Mouse (Mus musculus) cerebellum, adult 11-12 months (tissue): ENCODE results near the gene Slc24a4.

Experiments used
- DNase-seq: peaks from one replicate; pipeline ENCODE4 v3.0.0; 2022

The Slc24a4 gene

DNA sequence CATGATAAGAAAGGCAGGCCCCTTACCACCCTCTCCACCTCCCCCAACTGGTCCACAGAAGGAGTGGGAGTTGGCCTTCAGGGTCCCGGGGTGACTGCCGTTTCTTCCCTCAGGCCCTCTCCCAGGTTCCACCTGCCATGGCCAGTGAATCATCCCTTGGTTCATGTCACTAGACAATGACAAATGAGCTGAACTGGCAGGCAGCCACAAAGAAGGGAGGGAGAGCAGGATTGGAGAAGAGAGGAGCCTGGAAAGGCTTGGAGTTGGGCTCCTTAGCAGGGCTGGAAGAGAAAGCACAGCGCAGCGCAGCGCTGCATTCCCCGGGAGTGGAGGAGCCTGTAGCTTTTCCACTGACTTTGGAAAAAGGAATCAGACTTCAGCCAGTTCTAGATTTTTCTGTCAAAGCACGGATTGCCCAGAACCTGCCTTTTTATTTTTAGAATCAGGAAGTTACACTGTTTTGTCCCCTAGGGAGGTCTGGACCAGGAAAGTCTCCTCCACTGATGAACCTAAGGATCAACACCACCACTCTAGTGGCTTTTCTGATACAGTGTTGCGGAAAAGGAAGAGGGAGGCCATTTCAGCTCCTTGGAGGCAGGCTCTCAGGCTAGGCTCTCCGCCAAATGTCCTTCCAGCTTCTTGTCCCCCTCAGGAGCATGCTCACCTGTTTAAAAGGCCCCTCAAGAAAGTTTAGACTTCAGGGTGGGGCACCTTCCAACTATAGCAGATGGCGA, 158.3 kb downstream of the Slc24a4 start:
- DNase-seq: no peak

- DNase-seq: no peak
Measured at GRCm38 (mm10) chr12:102287904-102288602, 159.5 kb downstream of the Slc24a4 start.

DNA sequence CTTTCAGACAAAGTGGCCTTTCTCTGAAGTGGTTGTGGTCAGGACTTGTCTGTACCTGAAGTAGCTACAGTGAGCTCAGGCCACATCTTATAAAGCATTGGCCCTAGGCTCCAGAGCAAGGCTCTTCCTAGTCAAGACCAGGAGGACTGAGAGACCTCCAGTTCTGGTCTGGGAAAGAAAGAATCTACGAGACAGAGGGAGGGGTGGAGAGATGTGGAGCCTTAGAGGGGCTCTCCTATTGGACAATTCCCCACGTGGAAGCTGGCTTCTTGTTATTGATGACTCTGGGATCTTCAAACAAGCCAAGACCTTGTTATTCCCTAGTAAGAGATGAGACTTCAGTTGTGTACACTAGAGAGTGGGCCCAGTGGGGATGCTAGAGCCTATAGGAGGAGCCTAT, 160.3 kb downstream of the Slc24a4 start:
- no peak for DNase-seq

- DNase-seq: no peak
Measured at GRCm38 (mm10) chr12:102289568-102289967, 161.0 kb downstream of the Slc24a4 start.

- no peak for DNase-seq
Measured at GRCm38 (mm10) chr12:102290662-102291061, 162.1 kb downstream of the Slc24a4 start.

GRCm38 (mm10) chr12:102291686-102292085, 163.2 kb downstream of the Slc24a4 start:
- DNase-seq: no peak

DNA sequence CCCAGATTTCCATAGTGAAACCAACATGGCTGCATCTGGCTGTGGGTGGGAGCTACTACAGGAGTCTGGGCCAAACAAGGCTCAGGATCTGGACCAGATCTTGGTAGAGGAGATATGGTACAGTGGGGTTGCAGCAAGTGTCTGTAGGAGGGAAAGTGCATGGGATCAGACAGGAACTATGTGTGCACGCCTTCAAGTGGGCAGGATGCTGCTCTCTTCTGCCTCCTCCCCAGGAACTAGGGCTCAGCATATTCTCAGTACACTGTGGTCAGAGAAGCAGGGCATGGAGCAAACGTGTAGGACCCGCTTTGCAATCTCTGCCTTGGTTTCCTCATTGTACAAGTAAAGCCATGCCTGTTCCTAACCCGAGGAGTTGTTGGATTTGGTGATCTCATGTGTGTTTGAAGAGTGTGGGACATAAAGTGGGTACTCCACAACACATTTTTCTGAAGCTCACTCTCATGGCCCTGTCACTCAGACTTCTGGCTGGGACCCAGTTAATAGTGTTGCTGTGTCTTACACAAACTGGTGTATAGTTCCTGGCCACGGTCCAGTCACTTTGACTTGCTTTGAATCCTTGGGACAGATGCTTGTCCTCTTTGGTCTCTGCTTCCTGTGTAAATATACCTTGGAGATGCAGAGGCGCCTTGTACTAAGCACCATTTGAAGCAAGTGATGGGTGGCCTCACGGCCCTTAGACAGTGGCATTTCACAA, 164.1 kb downstream of the Slc24a4 start:
- no peak for DNase-seq

DNA sequence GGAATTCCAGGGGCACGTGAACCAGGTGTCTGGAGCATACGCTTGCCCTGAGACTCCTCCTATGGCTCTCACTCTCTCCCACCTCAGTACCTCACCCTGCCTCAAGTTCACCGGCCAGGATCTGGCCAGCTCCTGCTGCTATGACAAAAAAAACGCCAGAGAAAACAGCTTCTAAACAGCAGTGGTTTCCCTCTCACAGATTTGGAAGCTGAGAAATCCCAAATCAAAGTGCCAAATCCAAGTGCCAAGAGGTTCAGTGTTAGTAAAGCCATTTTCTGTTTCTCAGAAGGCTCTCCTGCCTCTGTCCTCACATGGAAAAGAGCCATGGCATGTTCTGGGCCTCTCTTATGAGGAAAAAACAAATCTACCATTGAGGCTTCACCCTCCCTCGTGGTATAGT, 166.1 kb downstream of the Slc24a4 start:
- DNase-seq: no peak

DNA sequence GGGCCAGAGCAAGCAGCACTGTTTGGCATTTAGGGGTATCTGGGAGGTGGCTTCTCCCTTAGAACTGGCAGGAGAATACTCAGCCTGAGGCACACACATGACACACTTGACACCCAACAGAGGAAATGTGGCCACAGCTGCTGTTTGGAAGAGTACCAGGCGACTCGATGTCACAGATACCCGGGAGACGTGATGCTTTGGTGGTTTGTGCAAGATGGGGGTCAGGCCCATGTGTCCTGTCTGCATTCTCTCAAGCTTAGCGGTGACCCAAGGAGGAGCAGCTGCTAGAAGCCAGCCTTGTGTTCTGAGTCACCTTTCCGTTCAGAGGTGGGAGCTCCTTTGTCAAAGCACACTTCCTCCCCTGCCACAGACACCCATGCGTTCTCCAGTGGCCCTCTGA, 166.7 kb downstream of the Slc24a4 start:
- no peak for DNase-seq

GRCm38 (mm10) chr12:102295662-102296061, 167.1 kb downstream of the Slc24a4 start:
- DNase-seq: no peak

DNA sequence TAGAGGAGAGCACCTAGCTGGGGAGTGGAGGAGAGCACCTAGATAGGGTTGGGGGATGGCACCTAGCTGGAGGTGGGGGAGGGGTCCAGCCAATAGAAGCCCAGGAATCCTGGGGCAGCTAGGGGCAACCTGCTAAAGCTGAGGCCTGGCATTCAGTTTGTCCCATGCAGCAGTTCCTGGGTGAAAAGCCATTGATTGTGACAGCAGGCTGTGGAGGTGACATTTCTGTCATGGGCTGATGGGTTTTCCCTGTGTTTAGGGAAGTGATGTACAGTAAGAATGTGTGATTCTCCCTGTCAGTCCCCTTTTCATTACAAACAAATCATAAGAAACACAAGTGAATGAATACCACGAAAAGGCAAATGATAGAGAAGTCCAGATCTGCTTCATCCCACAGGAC, 167.8 kb downstream of the Slc24a4 start:
- DNase-seq: no peak

DNA sequence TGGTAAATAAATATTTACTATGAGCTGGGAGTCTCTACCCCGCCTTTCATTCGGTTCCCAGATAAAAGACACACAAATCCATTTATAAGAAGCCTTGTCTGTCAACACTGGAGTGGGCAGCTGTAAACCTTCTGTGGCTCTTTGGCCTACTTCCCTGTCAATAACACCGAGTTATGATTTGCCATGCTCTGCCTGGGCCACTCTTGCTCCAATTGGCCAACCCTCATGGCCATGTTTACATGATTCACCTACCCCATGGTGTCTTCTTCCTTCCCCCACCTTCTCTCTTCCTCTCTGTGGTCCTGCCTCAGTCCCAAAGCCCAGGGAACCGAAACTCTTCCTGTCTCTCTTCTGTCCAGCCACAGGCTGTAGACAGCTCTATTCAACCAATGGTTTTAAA, 168.4 kb downstream of the Slc24a4 start:
- DNase-seq: no peak

DNA sequence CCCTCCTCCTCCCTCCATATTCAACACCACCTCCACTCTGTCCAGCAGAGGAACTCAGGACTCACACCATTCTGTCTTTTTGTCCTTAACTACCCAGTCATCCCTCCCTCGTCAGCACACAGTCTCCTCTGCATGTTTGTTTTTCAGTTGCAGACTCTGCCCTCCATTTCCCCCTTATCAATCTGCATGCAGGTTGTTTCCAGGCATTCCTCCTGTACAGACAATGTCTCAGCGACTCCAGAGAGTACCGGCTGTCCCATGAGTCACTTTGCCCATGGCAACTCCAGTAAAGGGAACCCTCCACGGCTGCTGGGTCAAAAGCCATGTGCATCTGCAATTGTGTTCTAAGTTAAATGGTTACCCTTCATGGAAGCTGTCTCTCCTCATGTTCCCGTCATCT, 170.7 kb downstream of the Slc24a4 start:
- no peak for DNase-seq

GRCm38 (mm10) chr12:102301585-102301984, 173.1 kb downstream of the Slc24a4 start:
- DNase-seq: no peak

GRCm38 (mm10) chr12:102302322-102302721, 173.8 kb downstream of the Slc24a4 start:
- DNase-seq: no peak

- DNase-seq: no peak
Measured at GRCm38 (mm10) chr12:102302831-102303351, 174.4 kb downstream of the Slc24a4 start.

DNA sequence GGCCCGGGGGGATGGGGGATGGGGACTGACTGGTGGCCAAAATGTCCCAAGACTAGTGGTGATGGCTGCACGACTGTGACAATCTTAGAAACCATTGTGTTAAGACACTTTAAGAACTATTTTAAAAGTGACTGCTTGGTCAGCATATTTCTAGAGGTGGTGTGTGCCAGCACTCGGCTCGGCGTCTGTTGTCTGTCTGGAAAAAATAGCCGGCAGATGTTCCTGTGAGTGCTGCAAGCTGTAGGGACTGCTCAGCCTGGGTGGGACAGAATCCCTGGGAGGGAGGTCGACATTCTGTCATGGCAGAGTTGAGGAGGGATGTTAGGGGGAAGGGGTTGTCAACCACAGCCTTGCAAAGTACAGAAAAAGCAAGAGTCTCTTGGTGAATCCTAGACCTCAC, 175.3 kb downstream of the Slc24a4 start:
- no peak for DNase-seq

DNA sequence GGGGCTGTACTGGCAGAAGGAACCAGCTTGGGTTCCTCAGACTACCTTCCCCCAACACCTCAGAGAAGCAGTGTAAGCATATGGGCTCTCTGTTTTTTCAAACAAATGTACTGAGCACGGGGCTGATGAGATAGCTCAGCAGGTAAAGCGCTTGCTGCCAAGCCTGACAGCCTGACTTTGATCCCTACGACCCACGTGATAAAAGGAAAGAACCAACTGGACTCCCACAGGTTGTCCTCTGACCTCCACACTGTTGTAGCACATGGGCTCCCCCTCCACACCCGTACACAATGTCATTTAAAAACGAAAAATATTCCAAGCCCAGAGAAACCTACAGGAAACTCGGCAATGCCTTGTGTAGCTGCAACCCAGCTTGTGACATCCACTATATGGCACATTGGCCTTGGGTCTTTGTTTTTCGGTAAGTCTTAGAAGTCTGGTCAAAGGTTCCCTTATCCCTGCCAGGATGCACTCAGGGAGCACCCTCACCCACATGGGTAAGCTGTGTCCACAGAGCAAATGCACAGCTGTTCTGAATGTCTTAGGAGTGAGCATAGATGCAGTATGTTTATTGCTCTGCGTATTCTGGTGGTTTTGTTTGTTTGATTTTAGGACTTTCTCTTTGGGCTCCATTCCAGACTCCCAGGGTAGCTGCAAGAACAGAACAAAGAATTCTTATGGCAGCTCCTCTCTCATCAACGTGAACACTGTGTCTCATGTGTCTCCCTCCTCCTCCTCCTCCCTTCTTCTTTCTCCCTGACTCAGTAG, 176.7 kb downstream of the Slc24a4 start:
- peak; percentile 67 for DNase-seq

- no peak for DNase-seq
Measured at GRCm38 (mm10) chr12:102308001-102308456, 179.5 kb downstream of the Slc24a4 start.

- DNase-seq: no peak
Measured at GRCm38 (mm10) chr12:102308457-102309011, 180.0 kb downstream of the Slc24a4 start.

DNA sequence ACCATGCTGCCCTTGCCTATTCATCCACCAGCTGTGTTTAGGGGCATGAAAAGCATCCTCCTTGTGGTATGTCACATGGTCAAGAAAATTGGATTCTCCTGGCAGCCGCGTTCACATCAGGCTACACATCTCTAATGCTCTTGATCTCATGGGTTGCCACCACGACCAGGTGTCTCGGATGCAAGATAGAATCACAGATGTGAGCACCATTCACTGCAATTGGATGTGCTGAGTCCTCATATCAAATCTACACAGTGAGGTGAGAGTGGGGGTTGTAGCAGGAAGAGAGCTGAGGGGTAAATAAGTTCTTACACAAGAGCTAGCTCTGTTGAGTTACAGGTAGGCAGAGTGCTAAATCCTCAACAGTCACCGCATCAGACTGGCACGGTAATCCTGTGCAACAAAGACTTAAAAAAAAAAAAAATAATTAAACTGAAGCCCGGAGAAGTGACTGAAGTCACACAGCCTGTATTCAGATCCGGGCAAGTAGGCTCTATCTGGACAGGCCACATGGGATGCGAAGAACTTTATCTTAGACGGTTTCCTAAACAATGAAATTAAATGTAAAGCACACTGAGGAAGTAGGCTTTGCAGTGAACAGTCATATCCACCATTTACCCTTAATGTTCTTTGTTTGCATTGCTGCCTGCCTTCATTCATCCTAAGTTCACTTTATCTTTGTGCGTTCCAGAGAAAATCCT, 180.7 kb downstream of the Slc24a4 start:
- no peak for DNase-seq

DNA sequence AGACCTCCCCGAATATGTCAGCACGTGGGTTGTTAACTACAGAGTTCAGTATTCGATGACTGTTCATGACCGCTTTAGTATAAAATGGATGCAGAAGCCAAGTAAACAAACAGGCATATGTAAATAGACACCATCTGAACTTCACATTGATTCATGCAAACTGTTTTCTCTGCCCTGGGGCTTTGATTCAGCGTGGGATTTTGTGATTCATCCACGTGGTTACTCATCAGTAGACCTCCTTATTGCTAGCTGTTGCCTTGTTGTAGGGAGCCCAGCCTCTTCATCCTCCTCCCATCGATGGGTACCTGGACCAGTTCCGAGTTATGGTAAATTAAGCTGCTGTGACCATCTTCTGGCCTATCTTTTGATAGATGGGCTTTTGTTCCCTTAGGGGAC, 181.3 kb downstream of the Slc24a4 start:
- DNase-seq: no peak
